Mouse (Mus musculus): ENCODE results near the gene Btn1a1.
A peak's percentile ranks its signal among the peaks of the same experiment; 100 is the strongest.

The Btn1a1 gene

GRCm38 (mm10) chr13:23436861-23437822 is 28.6 kb downstream of the Btn1a1 start:
- peak; percentile 64 to 77 for DNase-seq

GRCm38 (mm10) chr13:23436231-23436661 is 29.5 kb downstream of the Btn1a1 start:
- peak; percentile 57 to 72 for DNase-seq

- no peak for DNase-seq
Measured at GRCm38 (mm10) chr13:23435676-23436075, 30.0 kb downstream of the Btn1a1 start.

GRCm38 (mm10) chr13:23435241-23435640 is 30.5 kb downstream of the Btn1a1 start:
- no peak for DNase-seq

GRCm38 (mm10) chr13:23434426-23434825 is 31.3 kb downstream of the Btn1a1 start:
- DNase-seq: no peak

GRCm38 (mm10) chr13:23433801-23434200 is 31.9 kb downstream of the Btn1a1 start:
- no peak for DNase-seq

GRCm38 (mm10) chr13:23433206-23433605 is 32.5 kb downstream of the Btn1a1 start:
- no peak for DNase-seq

GRCm38 (mm10) chr13:23432562-23433201 is 33.0 kb downstream of the Btn1a1 start:
- DNase-seq: peak; percentile 89 to 94

GRCm38 (mm10) chr13:23431351-23431771 is 34.3 kb downstream of the Btn1a1 start:
- peak; percentile 86 to 87 for DNase-seq

GRCm38 (mm10) chr13:23430734-23431133 is 35.0 kb downstream of the Btn1a1 start:
- peak; percentile 80 to 82 for DNase-seq

- DNase-seq: no peak
Measured at GRCm38 (mm10) chr13:23429771-23430380, 35.8 kb downstream of the Btn1a1 start.

- no peak for DNase-seq
Measured at GRCm38 (mm10) chr13:23428166-23428993, 37.3 kb downstream of the Btn1a1 start.

GRCm38 (mm10) chr13:23427401-23427910 is 38.2 kb downstream of the Btn1a1 start:
- DNase-seq: no peak

- DNase-seq: peak in 1 of 2 experiments; percentile 48
Measured at GRCm38 (mm10) chr13:23426922-23427321, 38.8 kb downstream of the Btn1a1 start.

GRCm38 (mm10) chr13:23426335-23426734 is 39.4 kb downstream of the Btn1a1 start:
- DNase-seq: peak in 1 of 2 experiments; percentile 59

- DNase-seq: peak; percentile 63 to 81
Measured at GRCm38 (mm10) chr13:23425505-23425904, 40.2 kb downstream of the Btn1a1 start.

- DNase-seq: peak; percentile 92 to 94
Measured at GRCm38 (mm10) chr13:23424494-23425325, 41.0 kb downstream of the Btn1a1 start.

- DNase-seq: no peak
Measured at GRCm38 (mm10) chr13:23424052-23424380, 41.7 kb downstream of the Btn1a1 start.

- peak; percentile 97 to 98 for DNase-seq
Measured at GRCm38 (mm10) chr13:23423286-23424051, 42.2 kb downstream of the Btn1a1 start, which contains the start of gene Abt1. Gene Abt1 (minus strand): TSS chr13:23423866.

GRCm38 (mm10) chr13:23422351-23422750 is 43.4 kb downstream of the Btn1a1 start:
- no peak for DNase-seq

Measured in cerebellum, postnatal 25 days (tissue).